Mouse (Mus musculus) 3T3-L1 (cell line): ENCODE data around the gene Eogt.

Experiments
- DNase-seq: peaks from one replicate; pipeline ENCODE4 v3.0.0-alpha.2; 2015; ENCODE audit warnings: low read depth, low spot score

Eogt gene

DNA sequence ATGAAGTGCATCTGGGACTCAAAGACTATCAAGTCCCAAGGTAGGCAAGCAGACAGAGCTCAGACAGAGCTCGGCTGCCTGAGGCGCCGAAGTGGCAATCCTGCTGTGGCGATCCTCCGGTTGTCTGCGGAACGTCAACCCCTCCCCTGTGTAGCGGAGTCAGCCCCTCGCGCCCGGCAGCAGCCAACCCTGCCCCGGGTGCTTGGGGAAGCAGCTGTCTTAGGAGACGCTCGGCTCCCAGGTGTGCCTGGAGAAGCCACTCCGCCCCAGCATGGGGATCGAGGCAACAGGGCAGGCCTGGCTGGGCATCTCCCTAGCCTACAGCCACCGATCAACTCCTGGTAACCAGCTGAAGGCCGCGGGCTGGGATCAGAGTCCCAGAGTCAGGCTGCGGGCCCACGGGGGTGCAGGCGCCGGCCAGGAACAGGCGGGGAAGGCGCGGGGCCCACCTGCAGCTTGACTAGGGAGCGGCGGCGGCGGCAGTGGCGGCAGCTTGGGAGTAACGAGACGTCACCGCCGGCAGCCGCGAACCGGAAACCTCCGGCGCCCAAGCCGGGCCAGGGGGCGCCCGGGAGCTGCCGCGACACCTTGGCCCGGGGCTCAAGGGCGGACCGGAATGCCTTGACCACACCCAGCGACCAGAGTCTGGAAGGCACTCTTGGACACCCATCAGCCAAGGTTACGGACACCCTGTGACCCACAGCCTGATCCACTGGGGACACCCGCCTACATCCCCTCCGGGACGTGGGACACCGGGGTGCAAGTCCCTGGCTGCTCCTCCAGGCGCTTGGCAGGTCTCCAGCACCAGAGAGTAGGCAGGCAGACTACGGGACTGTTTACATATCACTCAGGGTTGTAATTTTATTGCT is at the start of gene Eogt:
Gene Eogt, minus strand, starts transcription at position 800 of the 869 bp plus-strand sequence.
- DNase-seq: peak; percentile 72

DNA sequence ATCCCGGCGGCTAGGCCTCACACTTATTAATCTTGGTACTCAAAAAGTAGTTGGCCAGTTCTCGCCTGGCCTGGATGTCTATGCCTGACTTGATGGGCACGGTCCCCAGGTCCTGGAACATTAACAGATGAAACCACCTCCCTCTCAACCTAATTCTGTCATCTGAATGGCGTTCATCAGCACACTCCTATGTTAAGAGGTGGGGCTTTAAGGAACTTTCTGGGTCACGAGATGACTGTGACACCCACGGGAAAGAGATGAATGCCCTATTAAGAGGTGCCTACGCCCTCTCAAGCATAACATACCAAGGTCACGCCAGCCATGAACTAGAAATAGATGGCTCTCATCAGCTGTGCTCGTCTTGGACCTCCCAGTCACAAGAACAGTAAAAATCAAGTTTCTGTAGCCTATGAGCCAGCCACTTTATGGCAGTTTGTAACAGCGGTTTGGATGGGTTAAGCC is 30.4 kb upstream of the Eogt start:
- peak; percentile 89 for DNase-seq

DNA sequence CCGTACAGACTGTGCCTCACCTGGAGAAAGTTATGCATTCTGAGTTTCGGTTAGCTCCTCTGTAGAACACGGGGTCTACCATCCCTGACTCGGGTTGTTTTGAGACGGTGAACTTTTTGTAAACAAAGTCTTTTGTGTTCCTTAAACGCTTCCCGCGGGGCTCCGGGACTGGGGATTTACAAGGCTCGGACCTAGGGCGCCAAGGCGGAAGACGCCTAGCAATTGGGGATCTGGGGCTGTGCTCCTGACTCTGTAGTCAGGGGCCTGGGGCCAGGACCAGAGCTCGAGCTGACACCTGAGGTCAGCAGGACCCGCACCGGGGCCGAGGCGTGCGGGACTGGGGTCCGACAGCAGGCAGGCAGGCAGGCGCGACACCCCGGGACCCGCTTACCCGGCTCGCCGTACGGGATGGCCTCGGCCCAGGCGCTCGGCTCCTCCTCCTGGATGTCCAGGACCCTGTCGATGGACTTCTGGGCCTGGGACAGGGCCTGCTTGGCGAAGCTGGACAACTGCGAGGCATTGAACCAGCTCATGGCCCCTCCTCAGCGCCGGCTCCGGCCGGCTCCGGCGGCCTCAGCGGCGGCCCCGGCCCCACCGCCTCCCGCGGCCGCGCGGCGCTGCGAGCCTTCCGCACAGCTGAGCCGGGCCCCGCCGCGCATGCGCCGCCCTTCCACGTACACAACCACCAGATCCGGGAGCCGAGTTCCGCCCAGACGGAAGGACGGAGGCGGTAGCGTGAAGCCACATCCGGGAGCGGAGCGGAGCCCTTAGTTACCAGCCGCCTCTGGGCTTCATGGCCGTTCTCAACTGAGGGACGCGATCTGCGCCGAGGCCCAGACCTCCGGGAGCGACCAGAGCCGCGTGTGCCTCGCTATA is 29.7 kb upstream of the Eogt start, which contains the start of gene Tmf1:
Gene Tmf1, minus strand, starts transcription at position 632 of the 876 bp plus-strand sequence.
- DNase-seq: peak; percentile 97

DNA sequence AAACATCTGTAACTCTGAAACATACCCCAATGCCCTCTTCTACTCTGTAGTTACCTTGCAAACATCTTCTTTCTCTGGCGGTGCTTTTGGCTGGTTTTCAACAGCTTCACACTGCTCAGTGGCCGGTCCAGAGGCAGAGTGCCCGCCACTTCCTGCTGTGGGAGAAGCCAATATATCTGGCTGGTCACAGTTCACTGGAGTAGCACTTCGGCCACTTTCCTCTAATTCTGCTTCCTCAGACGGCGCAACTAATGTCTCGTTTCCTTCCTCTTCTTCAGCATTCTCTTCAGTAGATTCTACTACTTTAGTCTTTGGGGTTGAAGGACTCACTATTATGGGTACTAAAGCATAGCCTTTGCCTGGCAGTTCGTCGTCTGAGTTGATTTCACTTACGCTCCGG is 26.7 kb upstream of the Eogt start:
- no peak for DNase-seq

DNA sequence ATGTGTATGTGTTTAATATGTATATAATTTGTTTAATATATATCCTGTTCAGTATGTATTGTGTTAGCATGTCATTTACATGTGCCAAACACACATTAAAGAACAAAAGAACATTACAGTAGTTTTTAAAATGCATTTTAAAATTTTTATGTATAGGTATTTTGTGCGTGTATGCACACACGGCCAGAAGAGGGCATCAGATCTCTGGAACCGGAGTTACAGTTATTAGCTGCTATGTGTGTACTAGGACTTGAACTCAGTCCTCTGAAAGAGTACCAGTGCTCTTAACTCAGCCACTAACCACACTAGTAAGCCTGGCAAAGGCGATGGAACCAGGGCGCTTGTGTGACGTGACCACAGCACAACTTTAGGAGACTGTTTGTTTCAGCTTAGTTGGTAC is 1.2 kb upstream of the Eogt start:
- peak; percentile 49 for DNase-seq

DNA sequence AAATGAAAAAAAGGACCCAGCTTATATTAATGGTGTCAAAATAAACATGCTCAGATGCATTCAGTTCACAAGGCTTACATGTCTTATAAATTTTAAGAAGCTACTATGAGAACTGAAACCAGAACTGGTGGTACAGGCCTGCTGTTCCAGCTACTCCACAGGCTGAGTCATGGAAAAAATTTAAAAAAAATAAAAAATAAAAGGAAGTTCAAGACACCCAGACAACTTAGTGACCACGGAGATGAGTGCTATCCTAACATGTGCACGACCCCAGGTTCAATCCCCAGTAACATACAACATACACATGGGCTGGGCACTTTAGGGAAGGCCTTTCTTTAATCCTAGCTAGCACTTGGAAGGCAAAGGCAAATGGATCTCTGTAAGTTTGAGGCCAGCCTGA is 739 bp upstream of the Eogt start:
- peak; percentile 52 for DNase-seq

DNA sequence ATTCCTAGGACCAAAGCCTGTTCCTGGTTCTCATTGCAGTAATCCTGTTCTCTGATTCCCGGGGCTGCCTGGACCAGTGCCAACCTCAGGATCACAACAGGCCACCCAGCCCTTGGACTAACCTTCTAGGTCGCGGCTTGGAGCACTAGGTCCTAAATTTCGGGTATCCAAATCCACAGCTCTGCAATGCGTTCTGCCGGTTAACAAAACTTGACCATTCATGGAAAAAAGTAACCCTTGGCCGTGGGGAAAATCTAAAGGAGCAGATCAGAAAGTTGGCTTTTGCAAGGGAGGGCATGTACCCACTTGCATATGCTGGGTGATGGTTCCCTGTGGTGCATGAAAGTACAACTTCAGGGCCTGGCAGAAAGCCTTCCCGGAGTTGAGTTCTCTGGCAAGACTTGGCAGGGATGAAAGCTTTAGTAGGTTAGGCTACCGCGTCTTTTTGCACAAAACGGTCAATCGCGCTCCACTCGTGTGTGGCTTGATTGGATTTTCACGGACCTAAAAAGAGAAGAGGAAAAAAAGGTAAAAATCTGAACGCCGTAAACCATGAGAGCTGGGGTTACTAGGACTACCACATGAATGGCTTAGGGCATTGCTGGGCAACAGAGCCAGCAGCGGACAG is 1.1 kb downstream of the Eogt start:
- peak; percentile 56 for DNase-seq

DNA sequence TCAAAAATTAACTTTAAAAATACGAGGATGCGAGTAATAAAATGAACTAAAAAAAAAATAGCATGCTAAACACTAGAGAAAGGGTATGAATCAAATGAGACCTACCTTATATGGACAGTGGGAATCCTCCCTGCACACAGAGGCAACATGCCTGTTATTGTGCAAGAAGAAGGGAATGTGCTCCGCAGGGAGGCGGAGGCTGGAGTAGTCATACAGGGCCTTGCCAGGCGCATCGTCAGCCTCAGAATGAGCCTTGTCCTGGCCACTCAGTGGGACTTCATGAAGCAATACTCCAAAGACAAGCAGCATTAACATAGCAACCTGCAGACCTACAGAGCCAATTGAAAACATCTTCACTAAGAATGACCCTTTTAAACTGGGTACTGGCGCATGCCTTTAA is 3.8 kb downstream of the Eogt start:
- peak; percentile 76 for DNase-seq

DNA sequence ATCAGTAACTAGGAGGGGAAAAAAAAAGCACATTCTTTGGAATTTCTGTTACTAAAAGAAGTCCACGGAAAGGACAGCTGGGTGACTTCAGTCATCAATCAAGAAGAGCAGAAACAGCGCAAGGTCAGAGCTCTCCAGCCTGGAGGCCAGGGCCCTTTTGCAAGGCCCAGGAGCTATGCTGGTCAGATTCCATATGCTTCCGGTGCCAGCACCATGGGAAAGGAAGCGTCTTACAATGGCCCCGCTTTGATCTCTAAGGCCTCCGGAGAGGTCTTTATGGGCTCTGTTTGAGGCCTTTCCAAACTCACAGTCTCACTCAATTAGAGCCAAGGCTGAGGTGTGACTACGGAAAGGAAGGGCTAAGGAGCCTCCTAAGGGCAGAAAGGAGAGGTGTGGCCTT is 4.6 kb downstream of the Eogt start:
- DNase-seq: no peak

DNA sequence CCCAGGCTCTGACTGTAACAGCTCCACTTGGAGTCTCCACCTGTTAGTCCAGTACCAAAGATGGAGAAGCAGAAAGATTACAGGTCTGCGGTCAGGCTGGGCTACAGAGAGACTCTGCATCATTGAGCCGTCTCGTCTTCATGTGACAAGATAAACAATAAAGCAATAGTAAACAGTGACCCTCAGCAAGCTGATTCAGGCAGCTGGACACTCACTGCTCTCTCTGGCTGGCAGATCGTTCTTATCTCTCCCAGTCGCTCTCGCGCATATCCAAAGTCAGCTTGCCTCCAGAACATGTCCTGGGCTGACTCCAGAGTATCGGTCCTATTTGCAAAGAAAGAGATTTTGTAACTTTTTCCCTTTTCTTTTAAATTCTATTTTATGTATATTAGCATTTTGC is 6.4 kb downstream of the Eogt start:
- DNase-seq: no peak

DNA sequence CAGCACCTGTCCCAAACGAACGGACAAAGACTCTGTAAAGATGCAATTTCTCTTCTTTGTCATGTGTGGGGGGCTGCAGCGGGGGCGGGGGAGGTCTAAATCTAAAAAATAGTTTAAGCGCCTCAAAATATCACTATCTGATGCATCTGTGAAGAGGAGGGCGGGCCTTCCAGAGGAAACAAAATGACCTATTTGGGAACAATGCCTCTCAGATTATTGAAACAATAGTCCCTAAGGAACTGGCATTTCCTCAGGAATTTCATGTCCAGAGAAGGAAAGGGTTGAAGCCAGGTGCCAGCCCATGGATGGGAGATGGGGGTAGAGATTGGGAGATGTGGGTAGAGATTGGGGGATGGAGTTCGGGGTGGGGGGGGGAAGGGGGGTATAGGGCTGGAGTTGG is 7.2 kb downstream of the Eogt start:
- no peak for DNase-seq

DNA sequence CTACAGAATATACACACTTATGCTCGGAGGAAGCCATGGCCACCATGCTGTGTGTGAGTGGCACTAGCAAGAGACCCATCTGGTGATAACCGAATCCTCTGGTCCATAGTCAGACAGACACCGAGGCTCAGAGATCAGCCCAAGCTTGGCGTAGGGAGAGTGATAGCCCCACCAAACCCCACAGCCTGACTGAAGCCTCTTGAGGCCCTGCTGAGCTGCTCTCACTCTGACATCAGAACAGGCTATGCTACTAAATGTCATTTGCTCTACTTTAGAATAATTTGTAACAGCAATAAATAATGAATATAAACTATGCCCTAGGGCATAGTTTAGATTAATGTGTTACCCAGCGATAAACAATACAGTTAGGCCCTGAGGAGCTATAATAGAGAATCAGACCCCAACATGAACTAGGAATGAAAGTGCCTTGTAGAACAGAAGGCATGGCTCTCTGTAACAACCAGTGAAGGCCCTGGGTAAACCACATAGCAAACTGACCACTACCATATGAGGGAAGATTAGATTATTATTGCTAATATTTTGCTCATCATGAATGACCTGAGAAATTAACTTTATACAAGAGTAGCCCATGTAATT is 16.2 kb downstream of the Eogt start:
- no peak for DNase-seq

DNA sequence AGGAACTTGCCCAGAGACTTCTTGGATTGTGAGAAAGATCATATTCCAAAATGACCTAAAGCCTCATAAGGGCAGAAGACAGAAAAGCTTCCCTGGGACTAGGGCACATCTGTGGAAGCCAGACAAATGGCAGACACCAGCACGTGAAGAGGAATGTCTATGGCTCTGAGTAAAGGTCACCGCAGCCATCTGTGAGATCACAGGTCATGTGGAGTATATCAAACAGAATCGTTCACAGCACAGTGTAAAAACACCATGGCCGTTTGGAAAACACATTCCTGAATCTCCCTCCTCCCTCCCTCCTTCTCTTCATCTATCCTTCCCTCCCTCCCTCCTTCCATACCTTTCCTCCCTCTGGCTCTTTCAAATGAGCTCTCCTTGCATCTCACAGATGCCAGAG is 17.2 kb downstream of the Eogt start:
- DNase-seq: no peak

DNA sequence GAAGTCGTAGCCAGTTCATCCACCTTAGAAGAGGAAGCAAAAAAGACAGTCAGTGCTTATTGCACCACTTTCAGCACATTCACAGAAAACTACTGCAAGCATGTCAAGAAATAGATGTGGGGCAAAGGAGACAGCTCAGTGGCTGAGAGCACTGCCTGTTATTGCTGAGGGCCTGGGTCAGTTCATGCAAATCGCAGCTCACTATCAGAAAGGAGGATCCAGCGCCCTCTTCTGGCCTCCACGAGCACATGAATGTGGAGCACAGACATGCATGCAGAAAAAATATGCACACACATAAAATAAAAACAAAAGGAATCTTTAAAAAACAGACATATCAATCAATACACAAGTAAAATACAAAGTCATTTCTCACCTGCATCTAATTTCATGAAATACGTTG is 18.0 kb downstream of the Eogt start:
- peak; percentile 29 for DNase-seq

DNA sequence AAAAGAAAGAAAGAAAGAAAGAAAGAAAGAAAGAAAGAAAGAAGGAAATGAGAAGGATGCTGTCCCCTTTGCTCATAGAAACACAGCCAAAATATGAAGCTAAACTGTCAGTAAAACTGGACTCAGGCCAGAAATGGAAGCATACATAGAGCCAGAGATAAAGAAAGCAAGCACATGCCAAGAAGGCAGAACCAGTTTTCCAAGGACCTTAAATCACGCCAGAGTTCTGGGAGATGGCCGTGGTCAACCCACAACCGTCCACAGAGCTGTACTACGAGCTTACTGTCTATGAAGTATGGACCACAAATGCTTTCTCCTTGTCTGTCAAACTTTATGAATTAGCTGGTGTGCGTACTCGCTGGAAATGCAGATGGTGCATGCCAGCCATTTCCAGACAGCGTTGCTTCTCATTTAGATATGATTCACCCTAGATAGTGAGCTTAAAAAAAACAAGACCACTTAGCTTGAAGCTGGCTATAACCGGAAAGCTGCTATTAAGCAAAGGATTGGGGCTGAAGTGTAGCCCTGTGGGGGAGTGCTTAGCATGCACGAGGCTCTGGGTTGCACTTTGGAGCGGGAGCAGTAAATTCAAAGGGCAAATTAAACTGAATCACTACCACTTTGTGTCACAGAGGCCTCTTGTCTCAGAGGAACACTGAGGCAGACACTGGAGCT is 24.5 kb downstream of the Eogt start:
- peak; percentile 23 for DNase-seq

DNA sequence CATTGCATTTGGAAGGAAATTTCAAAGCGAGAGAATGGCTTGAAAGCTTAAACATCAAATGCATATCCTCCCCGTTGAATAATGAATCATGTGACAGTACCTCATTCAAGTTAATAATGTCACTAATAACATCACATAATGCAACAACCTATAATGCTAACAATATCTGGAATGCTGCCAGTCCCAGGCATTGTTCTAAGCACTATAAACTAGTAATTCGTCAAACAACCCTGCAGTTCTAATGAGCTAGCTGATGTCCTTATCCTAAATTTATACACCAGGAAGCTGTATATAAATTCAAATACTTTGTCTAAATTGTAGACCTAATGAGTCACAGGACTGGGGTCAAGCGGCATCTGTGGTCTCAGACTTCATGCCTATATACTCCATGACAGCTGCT is 28.1 kb downstream of the Eogt start:
- no peak for DNase-seq

DNA sequence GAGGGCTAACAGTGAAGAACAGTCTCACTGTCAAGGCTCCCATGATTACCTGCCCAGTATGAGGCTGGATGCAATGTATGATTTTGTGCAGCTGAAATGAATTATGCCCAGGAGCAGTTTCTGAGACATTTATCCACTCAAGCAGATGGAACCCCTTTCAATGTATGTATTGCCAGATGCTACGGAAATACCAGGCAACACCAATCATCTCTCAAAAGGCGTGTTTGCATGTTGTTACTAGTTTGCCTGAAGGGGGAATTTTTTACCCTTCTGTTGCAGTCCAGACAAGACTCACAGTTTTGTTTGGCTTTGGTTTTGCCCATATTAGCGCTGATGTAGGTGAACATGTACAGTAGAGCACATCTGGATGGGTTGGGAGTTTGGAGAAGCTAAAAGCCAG is 30.7 kb downstream of the Eogt start:
- DNase-seq: no peak

DNA sequence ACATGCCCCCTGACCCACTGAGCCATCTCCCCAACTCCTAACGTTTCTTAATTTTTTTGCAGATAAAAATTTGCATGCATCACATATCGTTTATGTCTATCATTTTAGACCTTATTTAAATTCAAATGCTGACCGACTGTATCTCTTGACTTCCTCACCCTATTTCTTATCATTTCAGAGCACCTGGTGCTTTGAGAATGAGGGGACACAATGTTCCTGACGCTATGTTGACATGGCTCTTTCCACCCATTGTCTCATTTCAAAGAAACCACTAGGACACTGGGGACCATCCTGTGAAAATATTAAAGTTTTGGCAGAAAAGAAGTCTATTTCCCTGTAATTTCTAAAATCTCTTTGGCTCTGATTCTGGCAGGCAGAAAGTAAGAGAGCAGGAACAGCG is 32.1 kb downstream of the Eogt start:
- DNase-seq: no peak

DNA sequence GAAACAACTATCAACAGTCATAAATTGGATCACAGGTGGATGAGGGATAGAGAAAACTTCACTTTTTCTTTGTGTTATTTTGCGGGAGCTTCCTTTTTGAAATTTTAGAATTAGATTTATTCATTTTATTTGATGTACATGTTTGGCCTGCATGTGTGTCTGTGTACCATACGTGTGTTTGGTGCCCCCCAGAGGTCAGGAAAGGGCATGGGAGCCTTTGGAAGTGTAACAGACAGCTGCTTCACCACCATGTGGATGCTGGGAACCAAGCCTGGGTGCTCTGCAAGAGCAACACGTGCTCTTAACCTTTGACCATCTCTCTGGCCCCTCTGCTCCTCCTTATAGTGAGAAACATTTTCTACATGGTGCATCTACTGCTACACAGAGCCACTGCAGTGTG is 34.2 kb downstream of the Eogt start:
- peak; percentile 23 for DNase-seq

DNA sequence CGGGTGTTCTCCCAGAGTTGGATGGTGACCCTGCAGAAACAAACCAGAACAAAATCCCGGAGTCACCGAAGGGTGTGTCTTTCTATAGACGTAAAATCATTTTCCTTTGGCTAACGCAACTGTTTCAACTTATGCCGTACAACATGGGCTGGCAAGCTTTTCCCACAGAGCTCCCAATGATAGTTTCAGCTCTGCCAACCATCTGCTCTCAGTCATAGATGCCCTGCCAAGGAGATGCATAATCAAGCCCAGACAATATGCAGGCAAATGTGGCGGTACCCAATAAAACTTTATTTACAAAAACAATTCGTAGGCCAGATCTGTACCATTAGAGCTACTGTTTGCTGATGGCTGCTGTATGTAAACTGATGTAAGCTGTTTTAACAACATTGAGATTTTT is 36.8 kb downstream of the Eogt start:
- no peak for DNase-seq

DNA sequence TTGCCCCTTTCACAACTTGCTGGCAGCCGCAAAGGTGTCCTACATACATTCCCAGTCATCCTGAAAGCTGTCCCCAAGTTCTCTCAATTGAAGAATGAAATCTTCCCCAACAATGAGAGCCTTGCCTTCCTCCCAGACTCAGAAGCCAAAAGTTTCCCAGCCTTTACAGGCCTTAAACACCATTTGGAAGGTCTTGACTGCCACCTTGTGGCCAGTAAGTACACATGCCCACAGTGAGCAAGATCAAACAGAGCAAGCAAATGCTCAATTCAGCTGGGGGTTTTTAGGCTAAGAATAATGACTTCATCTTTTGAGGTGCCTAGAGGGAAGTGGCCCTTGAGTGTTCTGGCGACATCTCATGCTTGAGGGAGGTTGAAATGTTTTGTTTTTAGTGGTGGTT is 42.2 kb downstream of the Eogt start:
- peak; percentile 90 for DNase-seq
